Mouse (Mus musculus): Measurements from ENCODE around the gene Cdk6. TPM values are rescaled to one million over a fixed set of nuclear protein-coding genes. Genes with fewer than 3 reads are reported as not detected.
"Not testable (repeated sequence)": the region's sequence is repeated elsewhere in the genome, so short reads cannot be mapped to it uniquely, and the experiment has no call there.

The Cdk6 gene
- polyA plus RNA-seq, 1 experiment from 2014 or later, result 14.1 TPM

DNA sequence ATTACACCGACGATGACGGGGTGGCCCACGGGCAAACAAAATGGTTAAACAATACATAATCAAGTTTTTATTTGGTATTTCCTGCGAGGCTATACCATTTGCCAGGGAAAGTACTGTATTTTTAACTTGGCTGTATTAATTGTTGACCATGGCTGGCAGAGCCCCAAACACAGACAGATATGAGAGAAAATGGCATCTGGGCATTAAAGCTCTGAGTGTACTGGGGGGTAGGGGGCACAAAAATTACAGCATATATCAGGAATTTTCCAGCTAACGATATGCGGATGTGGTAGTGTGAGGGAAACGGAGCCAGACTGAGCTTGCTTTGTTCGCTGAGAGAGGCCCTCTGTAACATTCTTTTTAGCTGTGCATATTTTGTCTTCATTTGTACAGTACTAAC, 109.9 kb downstream of the Cdk6 start:
- H3K9ac ChIP-seq (ENCODE audit: low read length); H3K36me3 ChIP-seq (ENCODE audit: control insufficient read depth, insufficient read depth, low read length); H3K27ac ChIP-seq (ENCODE audit: low read depth, low read length); H3K4me1 ChIP-seq (ENCODE audit: control insufficient read depth, insufficient read depth, low read length); H3K27me3 ChIP-seq (ENCODE audit: control insufficient read depth, insufficient read depth, low read length); ATAC-seq (ENCODE audit: insufficient read depth, low FRiP score, low TSS enrichment); H3K4me2 ChIP-seq (ENCODE audit: low read depth); DNase-seq (ENCODE audit: low spot score); H3K4me3 ChIP-seq (ENCODE audit: low read depth, low read length); H3K9me3 ChIP-seq (ENCODE audit: control insufficient read depth, low read length): not testable (repeated sequence)
- WGBS, result 83% methylated on average over 9 of the region's 9 CpGs

GRCm38 (mm10) chr5:3453946-3454345, 112.7 kb downstream of the Cdk6 start:
- H3K27me3 ChIP-seq (ENCODE audit: control insufficient read depth, insufficient read depth, low read length); H3K4me3 ChIP-seq (ENCODE audit: low read depth, low read length); H3K27ac ChIP-seq (ENCODE audit: low read depth, low read length); H3K4me1 ChIP-seq (ENCODE audit: control insufficient read depth, insufficient read depth, low read length); H3K36me3 ChIP-seq (ENCODE audit: control insufficient read depth, insufficient read depth, low read length); ATAC-seq (ENCODE audit: insufficient read depth, low FRiP score, low TSS enrichment); H3K9ac ChIP-seq (ENCODE audit: low read length); H3K4me2 ChIP-seq (ENCODE audit: low read depth); H3K9me3 ChIP-seq (ENCODE audit: control insufficient read depth, low read length): not testable (repeated sequence)
- under 1% methylated on average over 6 of the region's 6 CpGs for WGBS
- peak; percentile 19 for DNase-seq (ENCODE audit: low spot score)

GRCm38 (mm10) chr5:3460907-3461306, 119.6 kb downstream of the Cdk6 start:
- no peak overlapping the region for H3K4me2 ChIP-seq (ENCODE audit: low read depth)
- ATAC-seq (ENCODE audit: insufficient read depth, low FRiP score, low TSS enrichment) (no peak), DNase-seq (ENCODE audit: low spot score) (no peak)
- H3K36me3 ChIP-seq (ENCODE audit: control insufficient read depth, insufficient read depth, low read length), result no peaks in the 10 kb centered on the region
- no peak overlapping the region for H3K9ac ChIP-seq (ENCODE audit: low read length)
- no peaks in the 10 kb centered on the region for H3K27me3 ChIP-seq (ENCODE audit: control insufficient read depth, insufficient read depth, low read length)
- H3K4me3 ChIP-seq (ENCODE audit: low read depth, low read length), result no peak overlapping the region
- 85% methylated on average over 9 of the region's 9 CpGs for WGBS
- H3K9me3 ChIP-seq (ENCODE audit: control insufficient read depth, low read length), result no peaks in the 10 kb centered on the region
- H3K27ac ChIP-seq (ENCODE audit: low read depth, low read length), result no peak overlapping the region
- H3K4me1 ChIP-seq (ENCODE audit: control insufficient read depth, insufficient read depth, low read length), result no peaks in the 10 kb centered on the region

GRCm38 (mm10) chr5:3461401-3461800, 120.1 kb downstream of the Cdk6 start:
- no peak overlapping the region for H3K4me3 ChIP-seq (ENCODE audit: low read depth, low read length)
- H3K27me3 ChIP-seq (ENCODE audit: control insufficient read depth, insufficient read depth, low read length), result no peaks in the 10 kb centered on the region
- no peaks in the 10 kb centered on the region for H3K36me3 ChIP-seq (ENCODE audit: control insufficient read depth, insufficient read depth, low read length)
- no peaks in the 10 kb centered on the region for H3K9me3 ChIP-seq (ENCODE audit: control insufficient read depth, low read length)
- no peaks in the 10 kb centered on the region for H3K4me1 ChIP-seq (ENCODE audit: control insufficient read depth, insufficient read depth, low read length)
- no peak overlapping the region for H3K9ac ChIP-seq (ENCODE audit: low read length)
- H3K4me2 ChIP-seq (ENCODE audit: low read depth), result no peak overlapping the region
- ATAC-seq (ENCODE audit: insufficient read depth, low FRiP score, low TSS enrichment), result no peak
- no peak overlapping the region for H3K27ac ChIP-seq (ENCODE audit: low read depth, low read length)
- no peak for DNase-seq (ENCODE audit: low spot score)
- 93% methylated on average over 7 of the region's 7 CpGs for WGBS

DNA sequence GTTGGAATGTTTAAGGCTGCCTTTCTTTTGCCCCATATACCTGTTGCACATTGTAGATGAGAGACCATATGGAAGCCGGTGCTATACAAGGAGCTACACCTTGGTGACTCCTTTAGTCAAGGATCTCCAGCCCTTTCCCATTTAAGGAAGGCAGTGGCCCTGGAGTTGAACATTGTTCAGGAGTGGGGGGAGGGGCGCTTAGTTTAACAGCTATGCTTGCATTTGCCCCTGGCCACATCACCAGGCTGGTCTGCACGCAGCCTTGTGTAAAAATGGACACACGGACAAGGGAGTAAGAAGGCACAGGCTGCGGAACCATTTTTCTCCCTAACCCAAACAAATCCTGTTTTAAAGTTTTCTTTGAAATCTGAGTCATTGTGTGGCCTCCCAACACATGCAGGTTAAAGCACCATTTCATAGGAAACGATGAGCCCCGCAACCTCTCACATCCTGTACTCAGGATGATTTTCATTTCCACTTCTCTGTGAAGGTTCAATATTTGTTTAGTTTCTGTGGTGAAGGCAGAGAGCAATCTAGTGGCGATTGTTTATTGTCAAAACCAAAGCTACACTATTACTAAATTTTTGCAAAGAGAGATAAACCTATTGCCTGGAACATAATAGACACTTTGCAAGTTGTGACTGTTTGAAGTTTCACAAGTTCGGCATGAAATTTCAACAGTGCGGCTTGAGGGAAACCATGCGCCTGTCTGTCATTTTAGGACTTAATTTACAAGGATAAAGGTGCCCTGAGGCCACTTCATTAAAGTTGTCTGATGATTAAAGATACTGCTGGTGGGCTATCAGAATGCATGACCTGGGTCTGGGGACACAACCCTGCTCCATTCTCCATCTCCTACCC, 121.8 kb downstream of the Cdk6 start:
- H3K9ac ChIP-seq (ENCODE audit: low read length), result no peak overlapping the region
- no peak for DNase-seq (ENCODE audit: low spot score)
- no peak for ATAC-seq (ENCODE audit: insufficient read depth, low FRiP score, low TSS enrichment)
- no peaks in the 10 kb centered on the region for H3K4me1 ChIP-seq (ENCODE audit: control insufficient read depth, insufficient read depth, low read length)
- H3K36me3 ChIP-seq (ENCODE audit: control insufficient read depth, insufficient read depth, low read length), result no peaks in the 10 kb centered on the region
- WGBS, result 73% methylated on average over 11 of the region's 11 CpGs
- no peaks in the 10 kb centered on the region for H3K9me3 ChIP-seq (ENCODE audit: control insufficient read depth, low read length)
- no peak overlapping the region for H3K4me2 ChIP-seq (ENCODE audit: low read depth)
- H3K27me3 ChIP-seq (ENCODE audit: control insufficient read depth, insufficient read depth, low read length), result no peaks in the 10 kb centered on the region
- H3K4me3 ChIP-seq (ENCODE audit: low read depth, low read length), result no peak overlapping the region
- H3K27ac ChIP-seq (ENCODE audit: low read depth, low read length), result no peak overlapping the region

DNA sequence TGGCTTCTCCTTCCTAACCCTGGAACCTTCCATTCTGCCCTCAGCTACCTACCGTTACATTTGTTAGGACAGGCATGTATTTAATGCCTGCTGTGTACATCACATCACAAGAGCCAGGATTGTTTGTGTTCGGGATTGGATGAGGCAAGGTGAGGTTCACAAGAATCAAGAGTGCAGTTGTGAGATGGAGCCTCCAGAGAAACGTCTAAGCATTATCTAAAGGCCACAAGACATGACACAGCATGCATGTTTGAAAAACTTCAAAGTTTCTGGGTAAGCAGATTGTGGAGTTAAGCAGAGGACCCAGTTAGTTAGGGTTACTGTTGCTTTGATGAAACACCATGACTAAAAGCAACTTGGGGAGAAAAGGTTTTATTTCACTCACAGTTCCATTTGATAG, 122.5 kb downstream of the Cdk6 start:
- Histone ChIP-seq H3K9ac (ENCODE audit: low read length) (no peak overlapping the region), H3K36me3 (ENCODE audit: control insufficient read depth, insufficient read depth, low read length) (no peaks in the 10 kb centered on the region), H3K4me3 (ENCODE audit: low read depth, low read length) (no peak overlapping the region), H3K27me3 (ENCODE audit: control insufficient read depth, insufficient read depth, low read length) (no peaks in the 10 kb centered on the region), H3K9me3 (ENCODE audit: control insufficient read depth, low read length) (no peaks in the 10 kb centered on the region), H3K27ac (ENCODE audit: low read depth, low read length) (no peak overlapping the region), H3K4me2 (ENCODE audit: low read depth) (no peak overlapping the region), H3K4me1 (ENCODE audit: control insufficient read depth, insufficient read depth, low read length) (no peaks in the 10 kb centered on the region)
- DNase-seq (ENCODE audit: low spot score) (no peak), ATAC-seq (ENCODE audit: insufficient read depth, low FRiP score, low TSS enrichment) (no peak)
- 84% methylated on average over 3 of the region's 3 CpGs for WGBS

DNA sequence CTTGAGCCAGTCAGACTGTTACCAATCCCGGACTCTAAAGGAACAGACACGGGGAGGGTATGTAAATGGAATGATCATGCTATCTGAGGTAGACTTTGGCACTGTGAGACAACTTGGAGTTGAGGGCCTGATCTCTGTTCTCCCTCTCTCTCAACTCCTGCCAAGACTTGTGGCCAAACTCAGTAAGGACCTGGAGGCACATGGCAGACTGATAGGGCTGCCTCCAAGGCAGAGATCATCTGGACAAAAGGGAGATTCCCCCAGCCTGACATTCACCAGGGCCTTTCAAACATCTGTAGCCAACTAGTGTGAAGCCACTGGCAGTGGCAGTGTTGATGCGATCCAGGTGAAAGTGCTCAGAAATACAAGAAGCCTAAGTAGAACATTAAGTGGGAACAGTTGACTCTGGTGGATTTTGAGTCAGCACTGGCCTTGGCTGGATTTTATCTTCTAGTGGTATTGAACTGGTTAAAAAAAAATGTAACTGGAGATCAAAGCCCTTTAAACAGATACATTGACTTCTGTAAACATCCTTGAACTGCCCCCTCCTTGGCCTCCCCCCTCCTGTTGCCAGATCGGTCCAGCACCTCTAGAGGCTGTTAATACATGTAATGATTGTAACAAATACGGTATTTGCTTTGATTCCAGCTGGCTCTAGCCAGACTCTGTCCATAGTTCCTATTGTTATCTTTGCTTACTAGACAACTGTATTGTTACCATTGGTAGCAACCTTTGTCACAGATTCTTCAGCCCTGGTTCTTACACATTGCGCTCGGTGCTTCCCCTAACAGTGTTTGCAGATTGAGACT, 125.0 kb downstream of the Cdk6 start:
- Histone ChIP-seq H3K27ac (ENCODE audit: low read depth, low read length) (no peak overlapping the region), H3K27me3 (ENCODE audit: control insufficient read depth, insufficient read depth, low read length) (no peaks in the 10 kb centered on the region), H3K4me2 (ENCODE audit: low read depth) (no peak overlapping the region), H3K9me3 (ENCODE audit: control insufficient read depth, low read length) (no peaks in the 10 kb centered on the region), H3K36me3 (ENCODE audit: control insufficient read depth, insufficient read depth, low read length) (no peaks in the 10 kb centered on the region), H3K4me1 (ENCODE audit: control insufficient read depth, insufficient read depth, low read length) (no peaks in the 10 kb centered on the region), H3K4me3 (ENCODE audit: low read depth, low read length) (no peak overlapping the region), H3K9ac (ENCODE audit: low read length) (no peak overlapping the region)
- no peak for DNase-seq (ENCODE audit: low spot score)
- WGBS, result 79% methylated on average over 7 of the region's 7 CpGs
- no peak for ATAC-seq (ENCODE audit: insufficient read depth, low FRiP score, low TSS enrichment)

- H3K27me3 ChIP-seq (ENCODE audit: control insufficient read depth, insufficient read depth, low read length), result no peaks in the 10 kb centered on the region
- H3K4me2 ChIP-seq (ENCODE audit: low read depth), result no peak overlapping the region
- H3K9ac ChIP-seq (ENCODE audit: low read length), result no peak overlapping the region
- no peak overlapping the region for H3K4me3 ChIP-seq (ENCODE audit: low read depth, low read length)
- no peaks in the 10 kb centered on the region for H3K9me3 ChIP-seq (ENCODE audit: control insufficient read depth, low read length)
- DNase-seq (ENCODE audit: low spot score) (no peak), ATAC-seq (ENCODE audit: insufficient read depth, low FRiP score, low TSS enrichment) (no peak)
- 91% methylated on average over 10 of the region's 10 CpGs for WGBS
- no peaks in the 10 kb centered on the region for H3K36me3 ChIP-seq (ENCODE audit: control insufficient read depth, insufficient read depth, low read length)
- no peaks in the 10 kb centered on the region for H3K4me1 ChIP-seq (ENCODE audit: control insufficient read depth, insufficient read depth, low read length)
- no peak overlapping the region for H3K27ac ChIP-seq (ENCODE audit: low read depth, low read length)
Observed at GRCm38 (mm10) chr5:3470866-3471265, 129.6 kb downstream of the Cdk6 start.
